Comparison of ENCODE assay signal across 8 mouse cellular contexts in the genomic region with DNA sequence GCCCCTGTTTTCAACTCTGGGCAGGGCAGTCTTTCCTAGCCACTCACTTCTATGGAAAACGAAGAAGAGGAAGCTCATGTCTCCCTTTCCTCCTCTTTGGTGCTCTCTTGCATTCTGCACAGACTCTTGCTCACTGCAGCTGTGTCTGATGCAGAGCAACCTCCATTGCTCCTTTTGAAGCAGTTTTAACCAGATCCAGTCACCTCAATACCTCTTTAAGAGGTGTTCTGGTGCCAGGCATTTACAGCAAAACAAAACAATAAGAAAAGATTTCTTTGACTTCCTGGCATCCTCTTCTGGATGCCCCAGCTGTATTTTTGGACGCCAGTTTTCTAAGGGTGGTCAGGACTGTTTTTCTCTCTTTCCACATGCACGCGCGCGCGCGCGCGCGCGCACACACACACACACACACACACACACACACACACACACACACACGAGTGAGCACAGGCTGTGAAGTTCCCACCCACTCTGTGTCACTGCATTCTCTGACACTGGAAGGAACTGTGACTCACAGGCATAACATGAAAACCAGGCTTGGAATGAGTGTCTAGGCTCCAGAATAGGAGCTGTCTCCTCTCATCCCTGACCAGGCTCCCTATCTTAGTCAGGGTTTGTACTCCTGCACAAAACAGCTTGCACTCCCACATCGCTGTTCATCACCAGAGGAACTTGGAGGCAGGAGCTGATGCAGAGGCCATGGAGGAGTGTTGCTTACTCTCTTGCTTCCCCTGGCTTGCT. TPM values are rescaled to one million over a fixed set of nuclear protein-coding genes. Genes with fewer than 3 reads are reported as not detected.
A peak's percentile ranks its signal among the peaks of the same experiment; 100 is the strongest.
DNase-seq lines count a peak whose midpoint lies in the region; ATAC-seq and TF ChIP-seq lines count a peak whose summit lies in the region.

No protein-coding gene starts in this region.

- peaks cover 2% of the 10 kb centered on the region for H3K4me1 ChIP-seq in ES-Bruce4 (ENCODE audit: control insufficient read depth, insufficient read depth, low read length)
- peaks cover 24% of the 10 kb centered on the region for H3K4me1 ChIP-seq in brown adipose tissue, adult 24 weeks (ENCODE audit: control insufficient read depth, insufficient read depth, insufficient read length, low read length)
- peaks cover 31% of the 10 kb centered on the region for H3K4me1 ChIP-seq in limb, embryonic 15.5 days
- no peaks in the 10 kb centered on the region for H3K4me1 ChIP-seq in forebrain, embryonic 13.5 days

- no peak for TF ChIP-seq POLR2A in ES-Bruce4 (IDR thresholded peaks at IDR 0.05; ENCODE audit: insufficient read depth, low read length)

- 87% methylated on average over 14 of the region's 14 CpGs for WGBS in limb, embryonic 15.5 days
- 89% methylated on average over 14 of the region's 14 CpGs for WGBS in forebrain, embryonic 13.5 days

- H3K9me3 ChIP-seq in ES-Bruce4 (replicated peaks; ENCODE audit: control insufficient read depth, insufficient read depth, low read length, poor library complexity, severe bottlenecking), result no peaks in the 10 kb centered on the region
- H3K9me3 ChIP-seq in limb, embryonic 15.5 days, result no peaks in the 10 kb centered on the region
- no peaks in the 10 kb centered on the region for H3K9me3 ChIP-seq in forebrain, embryonic 13.5 days (replicated peaks)

- H3K4me2 ChIP-seq in limb, embryonic 15.5 days, result no peak overlapping the region
- no peak overlapping the region for H3K4me2 ChIP-seq in forebrain, embryonic 13.5 days

- DNase-seq in layer of hippocampus, adult 9-11 months, result peak; percentile 65
- DNase-seq in layer of hippocampus, postnatal 14 days (ENCODE audit: low spot score in 2 of 2), result no peak
- no peak for DNase-seq in embryo, embryonic 11 days

- peak overlapping the region; percentile 51 for H3K27ac ChIP-seq in ES-Bruce4 (ENCODE audit: insufficient read depth, low read length)
- H3K27ac ChIP-seq in brown adipose tissue, adult 24 weeks (replicated peaks; ENCODE audit: low read depth, low read length), result peak overlapping the region; percentile 65
- peak overlapping the region; percentile 71 for H3K27ac ChIP-seq in limb, embryonic 15.5 days
- H3K27ac ChIP-seq in forebrain, embryonic 13.5 days, result no peak overlapping the region

- no peak overlapping the region for H3K9ac ChIP-seq in ES-Bruce4 (ENCODE audit: low read depth, poor library complexity, severe bottlenecking)
- no peak overlapping the region for H3K9ac ChIP-seq in limb, embryonic 15.5 days
- H3K9ac ChIP-seq in forebrain, embryonic 13.5 days, result no peak overlapping the region

- H3K36me3 ChIP-seq in ES-Bruce4 (ENCODE audit: control insufficient read depth, insufficient read depth, low read length, poor library complexity, severe bottlenecking), result no peaks in the 10 kb centered on the region
- H3K36me3 ChIP-seq in limb, embryonic 15.5 days, result no peaks in the 10 kb centered on the region
- no peaks in the 10 kb centered on the region for H3K36me3 ChIP-seq in forebrain, embryonic 13.5 days (ENCODE audit: poor library complexity, severe bottlenecking)

- H3K27me3 ChIP-seq in ES-Bruce4 (ENCODE audit: control insufficient read depth, insufficient read depth, low read length, poor library complexity, severe bottlenecking), result no peaks in the 10 kb centered on the region
- H3K27me3 ChIP-seq in limb, embryonic 15.5 days, result no peaks in the 10 kb centered on the region
- no peaks in the 10 kb centered on the region for H3K27me3 ChIP-seq in forebrain, embryonic 13.5 days

- TF ChIP-seq EP300 in ES-Bruce4 (IDR thresholded peaks at IDR 0.05; ENCODE audit: insufficient read depth, low read depth, low read length), result no peak

- no peak for TF ChIP-seq CTCF in ES-Bruce4 (IDR thresholded peaks at IDR 0.05; ENCODE audit: low read depth, low read length)

- ATAC-seq in limb, embryonic 15.5 days (ENCODE audit: insufficient number of reproducible peaks, low FRiP score, low TSS enrichment, low read depth), result no peak
- ATAC-seq in forebrain, embryonic 13.5 days, result no peak
- no peak for ATAC-seq in erythroid progenitor cell, adult 5-6 weeks (replicated peaks; ENCODE audit: low FRiP score, poor library complexity, severe bottlenecking)

- H3K4me3 ChIP-seq in ES-Bruce4 (ENCODE audit: low read depth, low read length), result no peak overlapping the region
- H3K4me3 ChIP-seq in brown adipose tissue, adult 24 weeks (ENCODE audit: insufficient read depth, low read depth, low read length), result no peak overlapping the region
- H3K4me3 ChIP-seq in limb, embryonic 15.5 days, result no peak overlapping the region
- H3K4me3 ChIP-seq in forebrain, embryonic 13.5 days, result no peak overlapping the region

RNA-seq across cellular contexts. Expression of gene S100a2, which starts 2.5 kb away (rescaled TPM):
- total RNA-seq in layer of hippocampus, postnatal 14 days (2021), result not detected
- not detected in 2 replicates for polyA plus RNA-seq in ES-Bruce4 (2011; ENCODE audit: insufficient read depth, insufficient read length, low read depth, missing spikeins)
- not detected in 2 replicates for polyA plus RNA-seq in brown adipose tissue, adult 24 weeks (2012; ENCODE audit: insufficient read depth, insufficient read length, missing spikeins)
- not detected in 2 replicates for polyA plus RNA-seq in limb, embryonic 15.5 days (2015; fragmentation: Nextera tagmentation; extraction: Ambion mirVana)
- not detected in 2 replicates for polyA plus RNA-seq in forebrain, embryonic 13.5 days (2015; fragmentation: Nextera tagmentation; extraction: Ambion mirVana)
- total RNA-seq in erythroid progenitor cell, adult 5-6 weeks (2015; ENCODE audit: low replicate concordance), result not detected in 2 replicates
- total RNA-seq in erythroid progenitor cell, adult 5-6 weeks (2017; ENCODE audit: low replicate concordance), result not detected in 2 replicates

RNA-seq across cellular contexts. Expression of gene Gm42674, which starts 14.2 kb away (rescaled TPM):
- total RNA-seq in layer of hippocampus, postnatal 14 days (2021), result not detected
- 5.1 TPM in 1 of 2 replicates, not detected in the other for polyA plus RNA-seq in ES-Bruce4 (2011; ENCODE audit: insufficient read depth, insufficient read length, low read depth, missing spikeins)
- not detected in 2 replicates for polyA plus RNA-seq in brown adipose tissue, adult 24 weeks (2012; ENCODE audit: insufficient read depth, insufficient read length, missing spikeins)
- not detected in 2 replicates for polyA plus RNA-seq in limb, embryonic 15.5 days (2015; fragmentation: Nextera tagmentation; extraction: Ambion mirVana)
- not detected in 2 replicates for polyA plus RNA-seq in forebrain, embryonic 13.5 days (2015; fragmentation: Nextera tagmentation; extraction: Ambion mirVana)
- not detected in 2 replicates for total RNA-seq in erythroid progenitor cell, adult 5-6 weeks (2015; ENCODE audit: low replicate concordance)
- not detected in 2 replicates for total RNA-seq in erythroid progenitor cell, adult 5-6 weeks (2017; ENCODE audit: low replicate concordance)

RNA-seq across cellular contexts. Expression of gene S100a4, which starts 16.0 kb away (rescaled TPM):
- total RNA-seq in layer of hippocampus, postnatal 14 days (2021), result 1 to 10 TPM; 7.3 to 9.1 TPM
- polyA plus RNA-seq in ES-Bruce4 (2011; ENCODE audit: insufficient read depth, insufficient read length, low read depth, missing spikeins), result 11.0 and 15.5 TPM in 2 replicates
- 21.4 and 30.3 TPM in 2 replicates for polyA plus RNA-seq in brown adipose tissue, adult 24 weeks (2012; ENCODE audit: insufficient read depth, insufficient read length, missing spikeins)
- polyA plus RNA-seq in limb, embryonic 15.5 days (2015; fragmentation: Nextera tagmentation; extraction: Ambion mirVana), result 21.0 and 29.6 TPM in 2 replicates
- polyA plus RNA-seq in forebrain, embryonic 13.5 days (2015; fragmentation: Nextera tagmentation; extraction: Ambion mirVana), result 0.40 and 1.6 TPM in 2 replicates
- total RNA-seq in erythroid progenitor cell, adult 5-6 weeks (2015; ENCODE audit: low replicate concordance), result 36.9 and 83.6 TPM in 2 replicates
- total RNA-seq in erythroid progenitor cell, adult 5-6 weeks (2017; ENCODE audit: low replicate concordance), result 29.4 and 37.4 TPM in 2 replicates

RNA-seq across cellular contexts. Expression of gene S100a5, which starts 20.8 kb away (rescaled TPM):
- not detected for total RNA-seq in layer of hippocampus, postnatal 14 days (2021)
- polyA plus RNA-seq in ES-Bruce4 (2011; ENCODE audit: insufficient read depth, insufficient read length, low read depth, missing spikeins), result not detected in 2 replicates
- polyA plus RNA-seq in brown adipose tissue, adult 24 weeks (2012; ENCODE audit: insufficient read depth, insufficient read length, missing spikeins), result not detected in 2 replicates
- not detected in 2 replicates for polyA plus RNA-seq in limb, embryonic 15.5 days (2015; fragmentation: Nextera tagmentation; extraction: Ambion mirVana)
- polyA plus RNA-seq in forebrain, embryonic 13.5 days (2015; fragmentation: Nextera tagmentation; extraction: Ambion mirVana), result not detected in 2 replicates
- total RNA-seq in erythroid progenitor cell, adult 5-6 weeks (2015; ENCODE audit: low replicate concordance), result not detected in 2 replicates
- total RNA-seq in erythroid progenitor cell, adult 5-6 weeks (2017; ENCODE audit: low replicate concordance), result not detected in 2 replicates

RNA-seq across cellular contexts. Expression of gene S100a6, which starts 25.2 kb away (rescaled TPM):
- total RNA-seq in layer of hippocampus, postnatal 14 days (2021), result 10 to 100 TPM; 26.3 to 30.1 TPM
- 516 and 526 TPM in 2 replicates for polyA plus RNA-seq in ES-Bruce4 (2011; ENCODE audit: insufficient read depth, insufficient read length, low read depth, missing spikeins)
- polyA plus RNA-seq in brown adipose tissue, adult 24 weeks (2012; ENCODE audit: insufficient read depth, insufficient read length, missing spikeins), result 192 and 232 TPM in 2 replicates
- polyA plus RNA-seq in limb, embryonic 15.5 days (2015; fragmentation: Nextera tagmentation; extraction: Ambion mirVana), result 481 and 553 TPM in 2 replicates
- polyA plus RNA-seq in forebrain, embryonic 13.5 days (2015; fragmentation: Nextera tagmentation; extraction: Ambion mirVana), result 15.4 and 23.8 TPM in 2 replicates
- 132 and 138 TPM in 2 replicates for total RNA-seq in erythroid progenitor cell, adult 5-6 weeks (2015; ENCODE audit: low replicate concordance)
- 41.6 and 73.8 TPM in 2 replicates for total RNA-seq in erythroid progenitor cell, adult 5-6 weeks (2017; ENCODE audit: low replicate concordance)
